Mouse (Mus musculus): ENCODE measurements around the gene Pfn1.

- TF ChIP-seq CTCF (IDR thresholded peaks at IDR 0.05; ENCODE audit: borderline replicate concordance, insufficient read depth, low read length) = no peak
- TF ChIP-seq POLR2A (IDR thresholded peaks at IDR 0.05; ENCODE audit: low read depth, low read length) = no peak
Observed at GRCm38 (mm10) chr11:70681170-70681569, 26.7 kb upstream of the Pfn1 start.
